Mouse (Mus musculus) adrenal gland, postnatal 14 days (tissue): ENCODE data around the gene Kif14. TPM values are rescaled to one million over a fixed set of nuclear protein-coding genes. Genes with fewer than 3 reads are reported as not detected.
A peak's percentile ranks its signal among the peaks of the same experiment; 100 is the strongest.

Experiments
- DNase-seq: peaks from one replicate; pipeline ENCODE4 v3.0.0; 2021; ENCODE audit warnings: mixed read lengths
- long read RNA-seq, 2 experiments: library from polyadenylated mRNA; stranded (forward); transcript quantifications; one replicate each; pipeline ENCODE4 v2.0.0; 2021
- total RNA-seq: library from RNA; stranded (reverse); gene quantifications from 2 replicates; pipeline ENCODE4 v1.2.3, GENCODE M21; 2021

Kif14 gene
- total RNA-seq: 3.9 and 4.8 TPM in 2 replicates
- long read RNA-seq, experiment 1, partial matches to known transcripts: 1 of 1 reads
- long read RNA-seq, experiment 1, other reads (novel, unspliced or antisense): 0 of 1 reads
- long read RNA-seq, experiment 2, partial matches to known transcripts: 0 of 1 reads
- long read RNA-seq, experiment 2, other reads (novel, unspliced or antisense): 1 of 1 reads

GRCm38 (mm10) chr1:136466143-136466811 lies at the start of gene Kif14:
Gene Kif14 (plus strand): TSS chr1:136466343.
- DNase-seq: peak; percentile 98

GRCm38 (mm10) chr1:136418393-136418792 lies 47.8 kb upstream of the Kif14 start:
- DNase-seq: no peak

- DNase-seq: no peak
Observed at GRCm38 (mm10) chr1:136427166-136427969, 38.8 kb upstream of the Kif14 start.

- no peak for DNase-seq
Observed at GRCm38 (mm10) chr1:136428981-136429380, 37.2 kb upstream of the Kif14 start.

GRCm38 (mm10) chr1:136430126-136430818 lies 35.9 kb upstream of the Kif14 start:
- DNase-seq: no peak

- no peak for DNase-seq
Observed at GRCm38 (mm10) chr1:136440741-136441140, 25.4 kb upstream of the Kif14 start.

GRCm38 (mm10) chr1:136442809-136443208 lies 23.3 kb upstream of the Kif14 start:
- DNase-seq: no peak

GRCm38 (mm10) chr1:136444555-136445255 lies 21.4 kb upstream of the Kif14 start:
- DNase-seq: no peak

- no peak for DNase-seq
Observed at GRCm38 (mm10) chr1:136446933-136447332, 19.2 kb upstream of the Kif14 start.

GRCm38 (mm10) chr1:136447338-136447737 lies 18.8 kb upstream of the Kif14 start:
- no peak for DNase-seq

GRCm38 (mm10) chr1:136449541-136449940 lies 16.6 kb upstream of the Kif14 start:
- no peak for DNase-seq

- no peak for DNase-seq
Observed at GRCm38 (mm10) chr1:136450206-136450605, 15.9 kb upstream of the Kif14 start.

GRCm38 (mm10) chr1:136452421-136452820 lies 13.7 kb upstream of the Kif14 start:
- no peak for DNase-seq

- no peak for DNase-seq
Observed at GRCm38 (mm10) chr1:136455756-136456585, 10.2 kb upstream of the Kif14 start.

GRCm38 (mm10) chr1:136456741-136457140 lies 9.4 kb upstream of the Kif14 start:
- no peak for DNase-seq

GRCm38 (mm10) chr1:136457403-136457802 lies 8.7 kb upstream of the Kif14 start:
- no peak for DNase-seq

GRCm38 (mm10) chr1:136458691-136459245 lies 7.4 kb upstream of the Kif14 start:
- DNase-seq: peak; percentile 42

GRCm38 (mm10) chr1:136462443-136462842 lies 3.7 kb upstream of the Kif14 start:
- DNase-seq: no peak

- DNase-seq: no peak
Observed at GRCm38 (mm10) chr1:136465168-136465567, 975 bp upstream of the Kif14 start.

GRCm38 (mm10) chr1:136469408-136469807 lies 3.3 kb downstream of the Kif14 start:
- peak; percentile 38 for DNase-seq

GRCm38 (mm10) chr1:136470471-136470870 lies 4.3 kb downstream of the Kif14 start:
- no peak for DNase-seq
